Mouse (Mus musculus): Measurements from ENCODE around the gene Pm20d1.

- no peak for TF ChIP-seq GATA1 (IDR thresholded peaks at IDR 0.05; ENCODE audit: low read length)
- no peak for TF ChIP-seq TAL1 (IDR thresholded peaks at IDR 0.05; ENCODE audit: low read length)
These were observed 68.4 kb downstream of the Pm20d1 start for GRCm38 (mm10) chr1:131865596-131865995.

Measured in erythroblast, embryonic 14.5 days (primary cell).